Mouse (Mus musculus): ENCODE measurements around the gene Rtl8c.
"Not testable (repeated sequence)": the region's sequence is repeated elsewhere in the genome, so short reads cannot be mapped to it uniquely, and the experiment has no call there.

Gene Rtl8c

GRCm38 (mm10) chrX:53607242-53608121 lies at the start of gene Rtl8c:
Rtl8c (plus strand) TSS chrX:53608032.
- peak; percentile 86 for DNase-seq

GRCm38 (mm10) chrX:53579311-53579710 lies 28.5 kb upstream of the Rtl8c start:
- no peak for DNase-seq

GRCm38 (mm10) chrX:53581407-53581806 lies 26.4 kb upstream of the Rtl8c start:
- DNase-seq, result not testable (repeated sequence)

GRCm38 (mm10) chrX:53583404-53583803 lies 24.4 kb upstream of the Rtl8c start:
- DNase-seq, result not testable (repeated sequence)

GRCm38 (mm10) chrX:53599993-53600392 lies 7.8 kb upstream of the Rtl8c start:
- peak; percentile 36 for DNase-seq

GRCm38 (mm10) chrX:53606176-53606575 lies 1.7 kb upstream of the Rtl8c start:
- DNase-seq, result not testable (repeated sequence)

GRCm38 (mm10) chrX:53608122-53608813 lies 436 bp downstream of the Rtl8c start:
- DNase-seq, result peak; percentile 3

- DNase-seq, result not testable (repeated sequence)
These were observed 1.0 kb downstream of the Rtl8c start, which contains the start of gene Gm14597 for GRCm38 (mm10) chrX:53608879-53609278. Gm14597 (minus strand) TSS chrX:53608979.

- peak; percentile 62 for DNase-seq
These were observed 2.7 kb downstream of the Rtl8c start for GRCm38 (mm10) chrX:53610571-53610970.

- DNase-seq, result not testable (repeated sequence)
These were observed 3.6 kb downstream of the Rtl8c start for GRCm38 (mm10) chrX:53611395-53611794.

GRCm38 (mm10) chrX:53638107-53638506 lies 30.3 kb downstream of the Rtl8c start:
- not testable (repeated sequence) for DNase-seq

- not testable (repeated sequence) for DNase-seq
These were observed 34.8 kb downstream of the Rtl8c start for GRCm38 (mm10) chrX:53642604-53642979.

GRCm38 (mm10) chrX:53642980-53643961 lies 35.4 kb downstream of the Rtl8c start, which contains the start of gene Rtl8a:
Rtl8a (minus strand) TSS chrX:53643682.
- peak; percentile 79 for DNase-seq

GRCm38 (mm10) chrX:53645885-53646284 lies 38.1 kb downstream of the Rtl8c start:
- no peak for DNase-seq

- DNase-seq, result not testable (repeated sequence)
These were observed 45.1 kb downstream of the Rtl8c start for GRCm38 (mm10) chrX:53652917-53653316.

Data from right cerebral cortex, adult 18-20 months (tissue).